Mouse (Mus musculus): ENCODE data around the gene Mansc4.

The Mansc4 gene

GRCm38 (mm10) chr6:147086594-147087225 is at the start of gene Mansc4:
TSS of gene Mansc4 (minus strand) at chr6:147087032.
- peak; percentile 39 for DNase-seq

GRCm38 (mm10) chr6:147127239-147127638 is 40.4 kb upstream of the Mansc4 start:
- no peak for DNase-seq

- no peak for DNase-seq
Observed at GRCm38 (mm10) chr6:147121320-147121719, 34.5 kb upstream of the Mansc4 start.

GRCm38 (mm10) chr6:147118190-147118589 is 31.4 kb upstream of the Mansc4 start:
- no peak for DNase-seq

GRCm38 (mm10) chr6:147117764-147118163 is 30.9 kb upstream of the Mansc4 start:
- DNase-seq: no peak

GRCm38 (mm10) chr6:147116579-147116978 is 29.7 kb upstream of the Mansc4 start:
- peak; percentile 86 for DNase-seq

- DNase-seq: no peak
Observed at GRCm38 (mm10) chr6:147109283-147109682, 22.5 kb upstream of the Mansc4 start.

- no peak for DNase-seq
Observed at GRCm38 (mm10) chr6:147106716-147107115, 19.9 kb upstream of the Mansc4 start.

- DNase-seq: no peak
Observed at GRCm38 (mm10) chr6:147105529-147105928, 18.7 kb upstream of the Mansc4 start.

- DNase-seq: no peak
Observed at GRCm38 (mm10) chr6:147102293-147102692, 15.5 kb upstream of the Mansc4 start.

- DNase-seq: no peak
Observed at GRCm38 (mm10) chr6:147099458-147100277, 12.8 kb upstream of the Mansc4 start.

GRCm38 (mm10) chr6:147097346-147097929 is 10.6 kb upstream of the Mansc4 start:
- DNase-seq: no peak

GRCm38 (mm10) chr6:147096934-147097333 is 10.1 kb upstream of the Mansc4 start:
- DNase-seq: no peak

GRCm38 (mm10) chr6:147096109-147096508 is 9.3 kb upstream of the Mansc4 start:
- no peak for DNase-seq

GRCm38 (mm10) chr6:147094771-147095170 is 7.9 kb upstream of the Mansc4 start:
- DNase-seq: no peak

- peak; percentile 55 for DNase-seq
Observed at GRCm38 (mm10) chr6:147092136-147092535, 5.3 kb upstream of the Mansc4 start.

GRCm38 (mm10) chr6:147091136-147092120 is 4.6 kb upstream of the Mansc4 start, which contains the start of gene Klhl42:
TSS of gene Klhl42 (plus strand) at chr6:147091379.
- peak; percentile 82 for DNase-seq

GRCm38 (mm10) chr6:147090191-147090590 is 3.4 kb upstream of the Mansc4 start:
- no peak for DNase-seq

- no peak for DNase-seq
Observed at GRCm38 (mm10) chr6:147088517-147088916, 1.7 kb upstream of the Mansc4 start.

GRCm38 (mm10) chr6:147087736-147088135 is 904 bp upstream of the Mansc4 start:
- DNase-seq: no peak

GRCm38 (mm10) chr6:147085398-147086040 is 1.3 kb downstream of the Mansc4 start:
- DNase-seq: no peak

GRCm38 (mm10) chr6:147079919-147080318 is 6.9 kb downstream of the Mansc4 start:
- DNase-seq: no peak
